Mouse (Mus musculus) layer of hippocampus, adult 11-12 months (tissue): ENCODE results near the gene Ddx6.
"Not testable (repeated sequence)": the region's sequence is repeated elsewhere in the genome, so short reads cannot be mapped to it uniquely, and the experiment has no call there.

Experiments
- DNase-seq: peaks from one replicate; pipeline ENCODE4 v3.0.0; 2022; ENCODE audit warnings: low spot score

Ddx6 gene

DNA sequence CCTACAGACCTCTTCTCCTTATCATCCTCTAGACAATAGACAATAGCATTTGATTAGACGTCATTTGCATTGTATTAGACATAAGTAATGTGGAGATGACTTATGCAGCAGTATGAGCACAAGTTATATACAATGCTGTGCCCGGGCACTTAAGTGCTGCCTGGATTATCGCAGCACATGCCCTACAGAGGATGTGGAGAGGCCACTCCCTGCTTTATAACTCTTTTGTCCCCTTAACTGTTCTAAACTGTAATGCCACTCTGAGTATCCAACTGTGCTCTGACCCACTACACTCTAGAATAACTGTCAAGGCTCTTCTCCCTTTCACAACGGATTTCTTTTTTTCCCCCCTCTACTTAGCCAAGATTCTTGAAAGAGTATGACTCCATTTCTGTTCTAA is 10.8 kb upstream of the Ddx6 start:
- DNase-seq: no peak

DNA sequence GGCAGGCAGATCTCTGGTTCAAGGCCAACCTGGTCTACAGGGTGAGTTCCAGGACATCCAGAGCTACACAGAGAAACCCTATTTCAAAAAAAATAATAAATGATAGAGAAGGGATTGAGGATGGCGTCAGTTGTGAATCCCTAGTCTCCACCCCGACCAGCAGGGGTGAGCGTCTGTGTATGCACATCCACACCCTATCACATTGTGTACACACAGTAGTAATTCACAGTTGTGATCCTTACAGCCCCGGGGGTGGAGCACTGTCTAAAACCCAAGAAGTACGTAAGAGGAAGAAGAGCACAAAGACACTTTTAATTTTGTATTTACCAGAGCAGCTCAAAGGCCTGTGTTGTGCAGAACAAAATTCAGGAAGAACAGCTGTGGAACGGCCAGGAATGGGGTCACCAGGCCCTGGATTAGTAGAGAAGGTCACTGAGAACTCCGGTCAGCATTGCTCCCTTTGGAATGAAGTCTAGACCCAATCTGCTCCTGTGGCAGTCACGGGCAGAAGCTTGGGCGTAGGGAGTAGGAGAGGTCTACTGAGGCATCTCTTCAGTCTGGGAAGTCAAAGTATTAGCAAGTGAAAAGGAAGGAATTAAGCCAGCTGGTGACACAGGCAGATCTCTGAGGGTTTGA is 9.7 kb upstream of the Ddx6 start:
- no peak for DNase-seq

DNA sequence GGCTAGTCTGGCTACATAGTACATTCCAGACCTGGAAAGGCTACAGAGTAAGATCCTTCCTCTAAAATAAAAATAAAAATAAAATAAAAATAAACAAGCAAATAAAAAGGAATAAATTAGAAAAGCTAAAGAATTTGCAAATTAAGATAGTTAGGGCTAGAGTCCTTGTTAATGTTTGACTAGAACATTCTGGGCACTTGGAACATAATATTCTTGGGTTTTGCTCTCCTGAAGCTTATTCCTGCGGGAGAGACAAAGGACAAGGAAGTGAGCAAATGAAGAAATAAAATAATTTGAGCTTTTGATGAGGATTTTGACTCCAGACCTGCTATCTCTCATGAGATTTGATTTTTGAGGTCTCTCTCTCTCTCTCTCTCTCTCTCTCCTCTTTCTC is 9.2 kb upstream of the Ddx6 start:
- no peak for DNase-seq

DNA sequence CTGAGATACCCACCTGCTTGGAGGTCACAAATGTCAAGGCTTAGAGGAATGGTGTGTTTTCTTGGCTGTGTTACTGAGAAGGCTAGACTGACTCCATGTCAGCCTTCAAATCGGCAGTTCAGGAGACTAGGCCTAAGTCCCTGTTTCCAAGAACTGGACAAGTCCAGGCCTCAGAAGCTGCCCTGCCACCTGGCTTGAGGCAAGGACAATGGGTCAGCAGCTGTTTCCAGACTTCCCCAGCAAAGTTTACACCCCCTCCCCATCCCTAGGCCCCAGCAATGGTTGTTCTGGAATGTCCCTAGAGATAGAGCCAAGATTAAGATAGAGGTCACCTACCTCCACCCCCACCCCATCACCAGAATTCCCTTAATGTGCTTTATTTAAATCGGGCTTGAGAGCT is 7.0 kb upstream of the Ddx6 start:
- DNase-seq: no peak

DNA sequence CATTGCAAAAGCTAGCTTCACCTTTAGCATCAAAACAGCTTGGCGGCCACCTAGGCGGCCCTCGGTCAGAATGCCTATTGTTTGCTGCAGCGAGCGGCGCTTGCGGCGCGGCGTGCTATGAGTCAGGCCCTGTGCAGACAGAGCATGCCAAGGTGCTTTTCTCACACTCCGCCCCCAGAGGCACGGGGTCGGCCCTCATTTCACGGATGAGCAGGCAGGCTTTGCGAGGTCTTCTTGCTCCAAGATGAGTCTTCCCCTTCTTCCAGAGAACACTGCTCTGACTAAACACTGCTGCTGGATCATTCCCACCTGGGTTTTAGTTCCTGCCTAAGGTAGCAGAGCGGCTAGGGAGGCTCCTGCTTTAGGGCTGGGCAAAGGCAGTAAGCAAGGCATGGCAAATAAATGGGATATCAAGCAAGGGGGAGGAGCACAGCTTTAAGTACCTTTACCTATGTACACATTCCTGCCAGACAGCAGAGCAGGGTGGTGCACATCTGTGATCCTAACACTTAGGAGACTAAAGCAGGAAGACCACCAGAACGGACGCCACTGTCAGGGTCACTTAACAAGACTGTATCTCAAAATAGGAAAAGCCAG is 5.7 kb upstream of the Ddx6 start:
- no peak for DNase-seq

DNA sequence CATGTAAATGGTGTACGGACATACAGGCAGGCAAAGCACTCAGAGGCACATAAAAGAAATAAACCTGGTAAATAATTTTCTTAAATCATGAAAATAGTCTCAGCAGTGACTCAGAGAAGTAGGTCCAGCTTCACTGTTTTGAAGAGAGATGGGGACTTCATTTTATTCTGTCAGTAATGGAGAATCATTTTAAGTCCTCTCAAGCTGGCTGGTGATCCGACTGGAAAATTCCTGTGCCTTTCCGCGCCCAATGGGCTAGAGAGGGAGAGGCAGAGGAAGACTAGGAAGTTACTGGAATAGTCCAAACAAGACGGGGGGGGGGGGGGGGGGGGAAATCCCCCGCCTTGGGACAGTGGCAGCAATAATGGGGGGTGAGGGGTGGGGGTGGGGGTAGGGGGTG is 5.1 kb upstream of the Ddx6 start:
- DNase-seq: no peak

DNA sequence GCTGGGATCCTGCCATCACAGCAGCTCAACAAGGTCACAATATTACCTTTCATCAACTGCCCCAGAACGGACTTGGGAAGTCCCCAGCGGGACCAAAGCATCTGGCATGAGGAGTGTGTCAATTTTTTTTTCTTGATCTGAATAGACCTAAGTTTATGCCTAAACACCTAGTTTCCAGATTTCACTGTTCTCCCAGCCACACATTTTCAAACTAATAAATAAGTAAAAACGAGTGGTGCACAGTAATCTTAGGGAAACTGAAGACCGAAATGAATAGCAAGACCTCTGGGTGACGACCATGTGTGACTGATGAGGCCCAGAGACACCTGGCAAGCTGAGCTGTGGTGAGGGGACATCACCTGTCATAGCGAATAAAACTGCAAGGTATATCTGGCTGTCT is 3.9 kb upstream of the Ddx6 start:
- DNase-seq: no peak

DNA sequence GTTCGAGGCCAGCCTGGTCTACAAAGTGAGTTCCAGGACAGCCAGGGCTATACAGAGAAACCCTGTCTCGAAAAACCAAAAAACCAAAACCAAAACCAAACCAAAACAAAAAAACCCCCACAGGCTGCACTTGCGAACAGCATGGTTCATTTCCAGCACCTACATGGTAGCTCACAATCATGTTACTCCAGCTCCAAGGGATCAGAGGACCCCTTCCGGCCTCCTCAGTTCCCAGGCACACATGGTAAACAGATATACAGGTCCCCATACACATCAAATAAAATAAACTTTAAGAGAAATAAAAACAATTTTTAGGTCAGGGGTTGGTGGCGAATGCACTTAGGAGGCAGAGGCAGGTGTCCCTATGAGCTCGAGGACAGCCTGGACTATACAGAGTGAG is 1.9 kb upstream of the Ddx6 start:
- no peak for DNase-seq

DNA sequence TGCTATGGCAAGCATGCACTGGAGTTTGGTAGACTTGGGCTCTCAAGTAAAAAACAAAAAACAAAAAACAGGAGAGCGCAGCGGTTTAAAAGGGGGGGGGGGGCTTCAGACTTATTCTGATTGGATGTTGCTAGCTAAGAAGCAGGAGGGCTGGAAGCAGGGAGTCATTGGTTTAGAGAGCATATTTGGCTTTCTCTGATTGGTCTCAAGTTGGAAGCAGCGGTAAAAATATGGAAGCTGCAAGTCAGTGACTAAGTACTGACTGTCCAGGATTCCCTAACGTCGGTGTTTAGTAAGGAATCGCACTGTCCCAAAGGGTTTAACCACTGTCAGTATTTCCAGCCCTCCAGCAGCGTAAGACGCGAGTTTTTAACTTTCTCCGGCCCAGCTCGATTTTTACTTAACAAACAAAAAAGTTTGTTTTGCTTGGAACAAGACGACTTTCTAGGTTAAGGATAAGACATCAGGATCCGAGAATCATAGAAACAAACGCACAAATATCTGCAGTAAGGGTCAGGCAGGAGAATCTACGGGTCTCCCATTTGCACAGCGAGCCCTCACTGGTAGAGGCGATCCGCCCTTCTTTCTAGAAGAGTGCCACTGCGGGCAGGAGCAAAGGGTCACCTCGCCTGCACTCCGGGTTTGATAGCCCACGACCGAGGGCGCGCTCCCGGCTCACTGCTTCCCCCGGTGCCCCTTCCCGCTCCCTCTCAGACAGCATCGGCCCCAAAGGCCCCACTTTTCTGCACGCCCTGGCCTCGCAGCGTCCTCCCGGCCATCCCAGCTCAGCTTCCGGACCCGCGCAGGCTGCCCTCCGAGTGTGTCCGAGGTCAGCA is 1.0 kb upstream of the Ddx6 start:
- DNase-seq: peak; percentile 60

DNA sequence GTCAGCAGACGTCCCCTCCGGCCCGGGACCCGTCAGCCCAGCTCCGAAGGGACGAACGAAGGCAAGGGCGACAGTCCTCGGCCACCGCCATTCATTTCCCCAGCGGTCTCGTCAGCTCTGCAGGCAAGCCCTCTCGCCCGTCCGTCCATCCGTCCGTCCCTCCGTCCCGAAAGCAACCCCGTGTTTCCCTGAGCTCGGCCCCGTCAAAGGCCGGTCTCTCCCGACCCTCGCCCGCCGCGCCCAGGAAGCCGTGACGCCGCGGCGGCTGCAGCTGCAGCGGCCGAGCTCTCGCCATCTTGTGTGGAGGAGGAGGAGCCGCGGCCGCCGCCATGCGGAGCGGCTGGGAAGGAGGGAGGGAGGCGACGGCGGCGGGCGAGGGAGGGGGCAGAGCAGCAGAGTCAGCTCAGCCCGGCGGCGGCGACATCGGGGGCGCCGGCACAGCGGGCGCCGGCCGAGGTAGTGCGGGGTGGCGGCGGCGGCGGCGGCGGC is 358 bp upstream of the Ddx6 start:
- peak; percentile 80 for DNase-seq

DNA sequence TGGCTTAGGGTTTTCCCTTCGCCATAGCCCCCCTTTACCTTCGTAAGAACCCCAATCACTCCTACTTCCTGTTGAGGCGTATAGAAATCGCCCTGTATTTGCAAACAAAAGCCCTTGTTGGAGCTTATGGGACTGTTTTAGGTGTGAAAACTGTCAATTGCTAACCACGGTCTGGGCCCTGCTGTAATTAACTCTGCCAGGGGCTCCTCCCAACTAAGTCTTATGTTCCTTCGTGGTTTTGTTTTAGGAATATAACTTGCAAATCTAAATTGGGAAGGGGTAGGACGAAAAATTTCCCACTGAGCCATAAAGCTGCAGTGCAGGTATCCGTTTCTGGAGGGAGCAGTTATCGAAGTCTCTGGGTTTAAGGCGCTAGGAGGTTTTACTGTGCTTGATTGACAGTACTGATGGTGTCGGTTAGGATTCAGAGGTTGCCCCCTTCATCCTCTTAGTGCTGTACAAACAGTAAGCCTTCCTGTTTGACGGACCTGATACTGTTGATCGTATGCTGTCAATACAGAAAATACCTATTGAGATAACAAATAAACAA is 999 bp downstream of the Ddx6 start:
- DNase-seq: no peak

DNA sequence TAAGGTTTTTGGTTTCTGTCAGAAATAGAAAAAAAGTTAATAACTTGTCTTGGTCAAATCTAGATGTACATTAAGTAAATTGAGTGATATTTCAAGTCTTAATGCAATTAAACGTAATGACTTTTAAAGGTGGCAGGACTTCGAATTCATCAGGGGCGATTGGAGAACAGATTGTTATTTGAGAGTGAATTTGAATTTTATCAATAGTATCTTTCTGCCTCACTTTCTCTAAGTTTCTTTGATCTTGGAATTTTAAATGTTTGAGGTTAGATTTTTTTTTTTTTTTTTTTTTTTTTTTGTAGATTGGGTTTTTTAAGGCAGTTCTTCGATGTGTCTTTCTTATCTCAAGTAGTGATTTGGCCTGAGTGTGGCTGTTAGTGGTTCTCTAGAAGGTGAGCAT is 2.0 kb downstream of the Ddx6 start:
- DNase-seq: no peak

DNA sequence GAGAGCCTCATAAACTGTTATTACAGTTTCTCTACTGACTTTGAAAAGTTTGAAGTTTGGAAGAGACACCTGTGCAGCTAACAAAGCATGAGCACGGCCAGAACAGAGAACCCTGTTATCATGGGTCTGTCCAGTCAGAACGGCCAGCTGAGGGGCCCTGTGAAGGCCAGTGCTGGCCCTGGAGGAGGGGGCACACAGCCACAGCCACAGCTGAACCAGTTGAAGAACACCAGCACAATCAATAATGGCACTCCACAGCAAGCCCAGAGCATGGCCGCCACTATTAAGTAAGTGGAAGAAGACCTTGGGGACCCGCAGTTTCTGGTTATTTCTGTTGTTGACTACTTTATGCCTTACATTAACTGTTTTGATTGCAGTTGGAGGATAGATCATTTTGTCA is 2.6 kb downstream of the Ddx6 start:
- DNase-seq: no peak

DNA sequence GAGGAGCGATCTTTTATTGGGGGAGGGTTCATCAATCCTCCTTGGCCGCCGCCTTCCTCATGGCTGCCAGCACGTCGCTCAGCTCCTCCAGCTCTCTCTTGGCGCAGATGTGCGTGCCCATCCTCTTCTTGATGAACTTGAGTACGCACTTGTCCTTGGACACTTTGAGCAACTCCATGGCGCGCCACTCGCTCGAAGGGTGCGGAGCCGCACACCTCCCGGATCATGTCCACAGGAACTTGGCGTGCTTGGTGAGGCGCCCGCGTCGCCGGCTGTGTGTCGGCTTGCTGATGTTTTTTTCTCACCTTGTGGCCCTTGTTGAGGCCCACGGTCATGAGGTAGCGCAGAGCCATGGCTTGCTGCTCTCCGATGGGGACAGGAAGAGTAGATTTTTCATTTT is 5.7 kb downstream of the Ddx6 start:
- no peak for DNase-seq

DNA sequence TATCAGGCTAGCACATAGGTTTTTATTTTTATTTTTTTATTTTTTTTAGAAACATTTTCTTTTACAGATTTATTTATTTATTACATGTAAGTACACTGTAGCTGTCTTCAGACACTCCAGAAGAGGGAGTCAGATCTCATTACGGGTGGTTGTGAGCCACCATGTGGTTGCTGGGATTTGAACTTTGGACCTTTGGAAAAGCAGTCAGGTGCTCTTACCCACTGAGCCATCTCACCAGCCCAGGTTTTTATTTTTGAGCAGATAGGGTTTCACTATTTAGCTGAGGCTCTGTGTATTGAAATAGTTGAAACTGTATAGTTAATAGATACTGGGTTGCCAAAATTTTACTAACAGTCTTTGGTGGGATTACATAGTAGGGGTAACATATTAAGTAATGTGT is 8.4 kb downstream of the Ddx6 start:
- DNase-seq: not testable (repeated sequence)

DNA sequence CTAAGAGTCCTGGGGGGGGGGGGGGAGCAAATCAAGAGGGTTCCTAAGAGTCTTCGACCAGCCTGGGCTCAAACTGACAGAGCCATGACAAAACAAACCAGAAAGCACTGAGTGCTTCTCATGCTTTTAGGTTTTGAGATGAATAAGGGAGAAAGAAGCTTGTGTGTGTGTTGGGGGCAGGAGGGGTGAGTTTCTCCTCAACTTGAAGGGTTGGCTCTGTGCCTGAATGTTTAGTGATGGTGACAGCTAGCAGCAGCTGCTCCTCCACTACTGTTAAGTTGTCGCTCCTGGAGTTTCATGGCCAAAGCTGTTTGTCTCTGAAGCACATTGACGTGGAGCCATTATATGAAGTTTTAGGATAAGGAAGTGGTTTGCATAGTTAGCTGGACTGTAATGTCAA is 16.4 kb downstream of the Ddx6 start:
- no peak for DNase-seq

DNA sequence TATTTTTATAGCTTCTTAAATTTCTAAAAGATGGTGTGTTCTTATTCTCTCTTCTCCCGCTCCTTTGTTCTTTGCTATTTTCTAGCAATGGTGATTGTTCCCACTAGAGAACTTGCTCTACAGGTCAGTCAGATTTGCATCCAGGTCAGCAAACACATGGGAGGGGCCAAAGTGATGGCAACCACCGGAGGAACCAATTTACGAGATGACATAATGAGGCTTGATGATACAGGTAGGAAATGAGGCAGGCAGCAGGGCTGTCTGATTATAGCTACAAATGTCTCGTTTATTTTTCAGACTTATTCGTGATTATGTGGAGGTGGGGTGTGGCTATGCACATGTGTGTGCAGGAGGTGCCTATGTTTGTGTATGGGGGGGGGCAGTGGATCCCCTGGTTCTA is 19.7 kb downstream of the Ddx6 start:
- no peak for DNase-seq

DNA sequence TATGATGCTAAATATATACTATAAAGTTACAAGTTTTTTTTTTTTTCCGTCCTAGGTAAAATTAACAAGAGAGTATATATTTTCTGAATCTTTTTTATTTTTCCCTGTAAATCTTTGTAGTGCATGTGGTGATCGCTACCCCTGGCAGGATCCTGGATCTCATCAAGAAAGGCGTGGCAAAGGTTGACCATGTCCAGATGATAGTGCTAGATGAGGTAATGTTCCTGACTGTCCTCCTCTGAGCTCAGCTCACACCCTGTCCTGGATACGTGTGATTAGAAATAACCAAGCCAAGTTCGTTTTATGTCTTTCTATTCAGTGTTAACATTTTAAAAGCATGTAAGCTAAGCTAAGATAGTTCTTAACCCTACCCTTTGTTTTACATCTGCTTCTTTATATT is 21.6 kb downstream of the Ddx6 start:
- DNase-seq: no peak

DNA sequence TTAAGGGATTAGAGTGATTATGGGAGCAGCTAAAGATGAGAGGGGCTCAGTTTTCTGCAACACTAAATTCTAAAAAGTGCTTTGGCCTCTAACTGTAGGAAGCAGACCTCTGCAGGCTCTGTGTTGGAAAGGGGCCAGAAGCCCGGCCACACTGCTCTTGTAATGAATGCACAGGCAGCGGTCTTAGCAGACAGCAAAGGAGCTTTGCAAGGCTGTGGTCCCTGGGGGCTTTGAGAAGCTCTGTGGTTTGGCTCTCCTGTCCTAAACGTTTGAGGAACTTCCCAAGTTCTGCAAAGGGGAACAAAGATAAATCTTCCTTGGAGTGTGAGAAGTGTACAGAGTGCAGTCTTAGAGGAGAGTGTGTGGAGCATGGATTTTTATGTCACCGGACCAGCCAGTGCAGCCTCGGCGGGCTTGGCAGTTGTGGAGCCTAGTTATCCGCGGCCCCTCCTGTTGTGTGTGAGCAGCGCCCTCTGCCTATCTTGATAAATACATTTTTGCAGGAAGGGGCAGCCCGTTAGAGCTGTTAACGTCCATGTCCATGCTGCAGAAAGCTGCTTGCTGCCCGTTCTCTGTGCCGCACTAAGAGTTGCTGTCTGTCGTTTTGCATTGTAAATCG is 33.0 kb downstream of the Ddx6 start:
- DNase-seq: no peak

DNA sequence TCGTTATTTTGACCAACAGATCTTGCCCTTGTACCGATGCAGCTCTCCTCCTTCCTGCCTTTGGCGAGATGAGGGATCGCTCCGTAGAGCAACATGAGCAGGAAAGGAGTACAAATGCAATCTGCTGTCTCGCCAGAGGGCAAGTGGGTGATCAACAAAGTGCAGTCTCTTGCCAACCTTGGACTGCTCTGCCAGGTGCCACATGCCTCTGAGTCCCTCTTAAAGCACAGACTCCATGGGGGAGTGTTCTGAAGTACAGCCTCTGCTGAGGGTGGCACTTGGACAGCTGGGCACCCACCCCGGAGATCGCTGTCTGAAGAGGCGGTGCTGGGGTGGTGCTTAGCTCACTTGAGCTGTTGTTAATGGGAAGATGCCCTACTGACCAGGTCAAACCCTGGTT is 34.0 kb downstream of the Ddx6 start:
- DNase-seq: not testable (repeated sequence)

DNA sequence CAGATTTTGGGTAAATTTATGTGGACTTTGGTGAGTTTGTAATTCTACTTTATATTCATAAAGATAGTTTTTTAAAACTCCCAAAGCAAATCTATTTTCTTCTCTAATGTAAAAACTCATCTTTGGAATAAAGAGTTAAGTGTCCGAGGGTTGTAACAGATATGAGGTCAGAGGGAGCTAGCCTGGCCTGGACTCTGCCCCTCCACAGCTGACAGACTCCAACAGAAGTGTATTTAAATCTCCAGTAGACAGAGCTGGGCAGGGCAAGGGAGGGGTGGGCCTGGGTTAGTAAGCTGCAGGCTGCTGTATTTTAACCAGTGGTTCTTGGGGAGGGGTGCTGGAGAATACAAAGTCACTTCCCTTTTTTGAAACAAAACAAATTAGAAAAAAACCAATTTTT is 35.3 kb downstream of the Ddx6 start:
- not testable (repeated sequence) for DNase-seq

DNA sequence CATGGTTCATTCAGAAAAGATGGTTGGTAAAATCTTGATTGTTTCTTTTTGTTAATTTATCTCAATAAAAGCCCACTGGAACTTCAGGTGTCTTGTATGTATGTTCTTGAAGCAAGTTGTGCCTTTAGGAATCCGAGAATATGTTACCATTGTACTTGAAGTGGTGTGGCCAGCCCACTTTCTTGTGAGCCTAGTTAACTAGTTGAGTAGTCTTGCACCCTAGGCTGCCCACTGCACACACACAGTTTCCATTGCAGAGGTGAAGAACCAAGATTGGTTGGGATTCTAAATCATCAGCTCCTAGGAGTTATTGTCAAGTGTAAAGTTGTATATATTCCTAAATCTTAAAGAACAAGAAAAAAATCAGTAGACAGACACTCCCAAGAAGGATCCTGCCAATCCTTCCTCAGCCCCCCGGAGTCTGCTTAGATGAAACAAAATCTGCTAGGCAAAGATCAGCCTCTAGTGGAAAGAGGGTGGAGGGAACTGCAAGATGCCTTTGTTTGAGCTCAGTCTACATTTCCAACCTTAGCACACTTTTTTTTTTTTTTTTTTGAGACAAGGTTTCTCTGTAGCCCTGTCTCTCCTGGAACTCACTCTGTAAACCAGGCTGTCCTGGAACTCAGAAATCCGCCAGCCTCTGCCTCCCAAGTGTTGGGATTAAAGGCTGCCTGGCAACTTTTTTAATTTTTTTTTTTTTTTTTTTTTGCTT is 36.1 kb downstream of the Ddx6 start:
- DNase-seq: no peak
